Mouse (Mus musculus): ENCODE measurements around the gene Cs. TPM values are rescaled to one million over a fixed set of nuclear protein-coding genes. Genes with fewer than 3 reads are reported as not detected.

Gene Cs
- polyA plus RNA-seq, 1 experiment from 2014 or later, result 255 TPM

DNA sequence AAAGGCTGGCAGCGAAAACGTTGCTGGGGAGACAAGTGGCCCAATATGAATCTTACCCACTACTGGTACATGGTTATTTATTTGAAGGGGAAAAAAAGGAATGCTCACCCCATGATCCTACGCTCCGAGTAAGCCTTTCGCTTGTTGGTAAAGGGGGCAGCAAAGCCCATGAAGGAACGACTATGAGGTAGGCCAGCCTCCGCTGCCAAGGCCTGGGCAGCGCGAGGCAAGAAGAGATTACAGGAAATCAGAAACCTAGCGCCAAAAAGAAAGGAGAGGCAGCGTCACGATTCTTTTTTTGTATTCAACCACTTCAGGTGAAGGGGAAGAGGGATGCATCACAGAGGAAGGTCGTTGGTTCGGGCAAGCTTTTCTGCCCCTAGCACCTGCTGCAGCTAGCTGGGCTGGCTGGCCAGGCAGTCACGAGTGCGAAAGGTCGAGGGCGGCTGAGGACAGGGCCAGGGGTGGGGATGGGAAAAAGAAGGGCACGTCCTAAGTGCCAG, 30.4 kb downstream of the Cs start:
- WGBS, result 26% methylated on average over 19 of the region's 19 CpGs
- Histone ChIP-seq H3K27me3 (replicated peaks; ENCODE audit: control insufficient read depth, insufficient read depth, low read length) (no peaks in the 10 kb centered on the region), H3K4me3 (ENCODE audit: low read depth, low read length) (peak overlapping the region; percentile 70), H3K9me3 (ENCODE audit: control insufficient read depth, low read length) (no peaks in the 10 kb centered on the region), H3K4me2 (peak overlapping the region; percentile 97), H3K4me1 (replicated peaks; ENCODE audit: control insufficient read depth, insufficient read depth, low read length) (peaks cover 15% of the 10 kb centered on the region), H3K27ac (ENCODE audit: low read depth, low read length) (peak overlapping the region; percentile 67), H3K9ac (ENCODE audit: low read depth, low read length) (peak overlapping the region; percentile 67), H3K36me3 (ENCODE audit: control insufficient read depth, insufficient read depth, low read length) (peaks cover 8% of the 10 kb centered on the region)
- DNase-seq (ENCODE audit: low spot score) (no peak), ATAC-seq (replicated peaks; ENCODE audit: low FRiP score) (no peak; the same call in 1 of the 2 replicates)

DNA sequence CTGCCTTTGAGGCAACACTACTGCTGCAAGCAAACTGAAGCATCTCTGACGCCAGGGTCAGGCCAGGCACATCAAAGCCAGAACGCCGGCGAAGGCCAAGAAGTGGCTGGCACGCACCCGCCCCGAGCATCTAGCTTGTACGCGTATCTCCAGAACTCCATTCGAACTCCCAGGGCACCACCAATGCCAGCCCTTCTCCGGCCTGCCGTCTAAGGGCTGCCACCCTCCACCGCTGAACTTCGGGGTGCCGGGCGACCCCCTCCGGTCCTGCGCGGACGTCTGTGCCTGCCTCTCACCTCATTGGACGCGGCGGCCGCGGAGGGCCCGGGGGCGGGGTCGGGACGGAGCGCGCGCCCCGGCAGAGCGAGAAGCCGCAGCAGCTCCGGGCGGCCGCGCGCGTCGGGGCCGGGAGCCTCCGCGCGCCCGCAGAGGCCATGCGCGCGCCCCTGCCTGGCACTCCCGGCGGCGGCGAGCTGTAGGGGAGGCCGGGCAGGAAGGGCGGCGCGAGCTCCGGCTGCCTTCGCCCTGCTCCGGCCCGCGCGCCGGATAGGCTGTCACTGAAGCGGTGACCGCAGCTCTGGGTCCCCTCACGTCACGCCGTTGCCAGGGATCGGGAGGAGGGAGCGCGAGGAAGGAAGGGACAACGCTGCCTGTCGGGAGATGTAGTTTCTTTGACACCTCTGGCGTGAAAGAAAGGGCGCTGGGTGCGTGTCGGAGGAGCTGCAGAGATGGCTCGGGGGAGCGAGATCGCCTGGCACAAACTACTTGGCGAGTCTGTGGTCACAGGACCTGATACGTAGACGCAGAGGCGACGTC, 31.1 kb downstream of the Cs start, which contains the start of gene Coq10a:
TSS of gene Coq10a (minus strand) at position 596 of the 816 bp plus-strand sequence.
- Histone ChIP-seq H3K4me3 (ENCODE audit: low read depth, low read length) (peak within 1 kb of the TSS; percentile 70), H3K36me3 (ENCODE audit: control insufficient read depth, insufficient read depth, low read length) (peaks cover 2% of the 10 kb centered on the region), H3K9me3 (ENCODE audit: control insufficient read depth, low read length) (no peaks in the 10 kb centered on the region), H3K27ac (ENCODE audit: low read depth, low read length) (peak within 1 kb of the TSS; percentile 67), H3K27me3 (replicated peaks; ENCODE audit: control insufficient read depth, insufficient read depth, low read length) (no peaks in the 10 kb centered on the region), H3K9ac (ENCODE audit: low read depth, low read length) (peak within 1 kb of the TSS; percentile 67), H3K4me1 (replicated peaks; ENCODE audit: control insufficient read depth, insufficient read depth, low read length) (peaks cover 18% of the 10 kb centered on the region), H3K4me2 (peak within 1 kb of the TSS; percentile 97)
- DNase-seq (ENCODE audit: low spot score) (peak; percentile 89), ATAC-seq (replicated peaks; ENCODE audit: low FRiP score) (peak; percentile 89)
- under 1% methylated on average over 87 of the region's 87 CpGs for WGBS

DNA sequence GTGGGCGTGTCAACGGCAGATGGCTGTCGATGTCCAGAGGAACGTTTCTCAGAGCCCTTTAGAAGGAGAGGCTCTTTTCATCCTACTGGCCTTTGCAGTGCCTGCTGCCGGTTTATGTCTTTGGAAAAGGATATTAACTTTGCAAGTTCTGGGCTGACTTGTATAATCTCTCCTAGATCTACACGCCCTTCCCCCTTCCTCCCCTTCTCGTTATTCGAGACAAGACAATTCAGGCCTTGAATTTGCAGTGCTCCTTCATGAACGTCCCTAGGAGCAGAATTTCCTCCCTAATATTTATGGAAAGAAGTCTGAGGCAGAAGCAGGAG, 31.6 kb downstream of the Cs start:
- no peaks in the 10 kb centered on the region for H3K9me3 ChIP-seq (ENCODE audit: control insufficient read depth, low read length)
- H3K4me2 ChIP-seq, result peak overlapping the region; percentile 97
- ATAC-seq (replicated peaks; ENCODE audit: low FRiP score), result no peak
- H3K27me3 ChIP-seq (replicated peaks; ENCODE audit: control insufficient read depth, insufficient read depth, low read length), result no peaks in the 10 kb centered on the region
- no peaks in the 10 kb centered on the region for H3K36me3 ChIP-seq (ENCODE audit: control insufficient read depth, insufficient read depth, low read length)
- H3K4me3 ChIP-seq (ENCODE audit: low read depth, low read length), result peak overlapping the region; percentile 70
- WGBS, result 4% methylated on average over 9 of the region's 9 CpGs
- H3K27ac ChIP-seq (ENCODE audit: low read depth, low read length), result peak overlapping the region; percentile 67
- H3K9ac ChIP-seq (ENCODE audit: low read depth, low read length), result peak overlapping the region; percentile 67
- DNase-seq (ENCODE audit: low spot score), result no peak
- H3K4me1 ChIP-seq (replicated peaks; ENCODE audit: control insufficient read depth, insufficient read depth, low read length), result peaks cover 18% of the 10 kb centered on the region

DNA sequence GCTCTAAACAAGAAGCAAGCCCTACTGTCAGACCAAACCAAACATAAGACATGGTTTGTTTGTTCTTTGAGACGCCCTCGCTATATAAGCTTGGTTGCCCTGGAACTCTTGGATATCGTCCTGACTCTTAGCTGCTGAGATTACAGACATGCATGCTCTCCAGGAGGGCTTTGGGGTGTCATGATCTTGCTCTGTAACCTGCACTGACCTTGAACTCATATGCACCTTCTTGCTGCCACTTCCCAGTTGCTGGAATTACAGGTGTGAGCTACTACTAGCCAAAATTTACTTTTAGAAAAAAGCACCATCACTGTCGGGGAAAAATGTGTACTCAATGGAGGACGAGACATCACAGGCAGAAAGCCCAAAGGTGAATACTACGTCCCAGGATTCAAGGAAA, 32.1 kb downstream of the Cs start:
- H3K4me3 ChIP-seq (ENCODE audit: low read depth, low read length), result peak overlapping the region; percentile 70
- H3K4me2 ChIP-seq, result peak overlapping the region; percentile 97

DNA sequence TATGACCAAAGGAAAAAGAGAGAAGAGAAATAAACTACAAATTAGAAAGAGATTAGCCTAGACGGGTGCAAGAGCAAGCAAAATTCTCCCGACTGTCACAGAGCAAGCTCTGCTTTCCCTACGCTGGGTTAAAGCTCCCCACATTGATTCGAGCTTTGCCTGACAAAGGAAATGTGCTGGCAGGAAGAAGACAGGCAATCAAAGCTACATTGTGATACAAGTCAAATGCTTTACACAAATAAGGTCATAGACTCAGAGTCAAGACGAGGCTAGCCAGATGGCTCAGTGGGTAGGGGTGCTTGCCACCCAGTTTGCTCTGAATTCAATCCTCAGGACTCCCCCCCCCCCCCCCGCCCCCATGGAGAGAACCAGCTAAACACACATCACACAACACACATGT, 32.5 kb downstream of the Cs start:
- Histone ChIP-seq H3K9me3 (ENCODE audit: control insufficient read depth, low read length) (no peaks in the 10 kb centered on the region), H3K36me3 (ENCODE audit: control insufficient read depth, insufficient read depth, low read length) (no peaks in the 10 kb centered on the region), H3K4me3 (ENCODE audit: low read depth, low read length) (no peak overlapping the region; the same call in 1 of the 2 replicates), H3K9ac (ENCODE audit: low read depth, low read length) (no peak overlapping the region), H3K27me3 (replicated peaks; ENCODE audit: control insufficient read depth, insufficient read depth, low read length) (no peaks in the 10 kb centered on the region), H3K4me1 (replicated peaks; ENCODE audit: control insufficient read depth, insufficient read depth, low read length) (peaks cover 18% of the 10 kb centered on the region), H3K4me2 (no peak overlapping the region; the same call in 1 of the 2 replicates), H3K27ac (ENCODE audit: low read depth, low read length) (no peak overlapping the region)
- 63% methylated on average over 6 of the region's 6 CpGs for WGBS
- DNase-seq (ENCODE audit: low spot score) (no peak), ATAC-seq (replicated peaks; ENCODE audit: low FRiP score) (no peak)

More for the DNA sequence above, 32.1 kb downstream of the Cs start:
- H3K36me3 ChIP-seq (ENCODE audit: control insufficient read depth, insufficient read depth, low read length), result no peaks in the 10 kb centered on the region
- H3K27ac ChIP-seq (ENCODE audit: low read depth, low read length), result peak overlapping the region; percentile 67; the same call in 1 of the 2 replicates
- DNase-seq (ENCODE audit: low spot score), result no peak
- peak overlapping the region; percentile 67 for H3K9ac ChIP-seq (ENCODE audit: low read depth, low read length)
- no peak for ATAC-seq (replicated peaks; ENCODE audit: low FRiP score)
- H3K4me1 ChIP-seq (replicated peaks; ENCODE audit: control insufficient read depth, insufficient read depth, low read length), result peaks cover 18% of the 10 kb centered on the region
- H3K27me3 ChIP-seq (replicated peaks; ENCODE audit: control insufficient read depth, insufficient read depth, low read length), result no peaks in the 10 kb centered on the region
- WGBS, result 75% methylated on average over 6 of the region's 6 CpGs
- H3K9me3 ChIP-seq (ENCODE audit: control insufficient read depth, low read length), result no peaks in the 10 kb centered on the region

DNA sequence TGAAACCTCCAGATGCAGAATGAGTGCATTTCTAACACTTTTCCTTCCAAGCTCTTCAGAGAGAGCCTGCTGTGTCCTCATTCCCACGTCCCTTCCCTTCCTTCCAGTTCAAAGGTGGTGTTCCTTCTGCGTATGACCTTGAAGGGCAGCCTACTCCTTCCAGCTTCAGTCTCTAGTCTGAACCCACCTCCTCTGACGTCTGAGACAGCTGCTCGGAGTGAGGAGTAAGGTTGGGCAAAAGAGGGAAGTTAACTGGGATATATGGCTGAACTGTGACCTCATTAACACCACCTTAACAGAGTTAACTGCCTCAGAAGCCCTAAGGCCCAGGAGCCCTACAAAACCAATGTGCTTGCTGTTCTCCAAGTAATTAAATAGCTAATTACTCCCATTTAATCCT, 33.1 kb downstream of the Cs start:
- Histone ChIP-seq H3K9me3 (ENCODE audit: control insufficient read depth, low read length) (no peaks in the 10 kb centered on the region), H3K4me2 (no peak overlapping the region), H3K36me3 (ENCODE audit: control insufficient read depth, insufficient read depth, low read length) (no peaks in the 10 kb centered on the region), H3K4me3 (ENCODE audit: low read depth, low read length) (no peak overlapping the region), H3K4me1 (replicated peaks; ENCODE audit: control insufficient read depth, insufficient read depth, low read length) (peaks cover 18% of the 10 kb centered on the region), H3K27me3 (replicated peaks; ENCODE audit: control insufficient read depth, insufficient read depth, low read length) (no peaks in the 10 kb centered on the region), H3K27ac (ENCODE audit: low read depth, low read length) (no peak overlapping the region), H3K9ac (ENCODE audit: low read depth, low read length) (no peak overlapping the region)
- no peak for ATAC-seq (replicated peaks; ENCODE audit: low FRiP score)
- WGBS, result 60% methylated on average over 4 of the region's 4 CpGs
- no peak for DNase-seq (ENCODE audit: low spot score)

DNA sequence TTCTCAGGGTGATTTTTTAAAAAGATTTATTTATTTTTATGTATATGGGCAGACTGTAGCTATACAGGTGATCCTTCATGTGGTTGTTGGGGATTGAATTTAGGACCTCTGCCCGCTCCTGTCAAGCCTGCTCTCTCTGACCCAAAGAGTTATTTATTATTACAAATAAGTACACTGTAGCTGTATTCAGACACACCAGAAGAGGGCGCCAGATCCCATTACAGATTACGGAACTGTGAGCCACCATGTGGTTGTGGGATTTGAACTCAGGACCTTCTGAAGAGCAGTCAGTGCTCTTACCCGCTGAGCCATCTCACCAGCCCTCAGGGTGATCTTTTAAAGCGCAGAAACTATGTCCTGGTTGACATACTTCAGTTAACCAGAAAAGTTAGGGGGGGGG, 34.6 kb downstream of the Cs start:
- no peak for ATAC-seq (replicated peaks; ENCODE audit: low FRiP score)
- no peak overlapping the region for H3K4me3 ChIP-seq (ENCODE audit: low read depth, low read length)
- H3K9me3 ChIP-seq (ENCODE audit: control insufficient read depth, low read length), result no peaks in the 10 kb centered on the region
- H3K4me1 ChIP-seq (replicated peaks; ENCODE audit: control insufficient read depth, insufficient read depth, low read length), result peaks cover 22% of the 10 kb centered on the region
- no peaks in the 10 kb centered on the region for H3K36me3 ChIP-seq (ENCODE audit: control insufficient read depth, insufficient read depth, low read length)
- H3K9ac ChIP-seq (ENCODE audit: low read depth, low read length), result no peak overlapping the region
- H3K4me2 ChIP-seq, result no peak overlapping the region
- no peak overlapping the region for H3K27ac ChIP-seq (ENCODE audit: low read depth, low read length)
- H3K27me3 ChIP-seq (replicated peaks; ENCODE audit: control insufficient read depth, insufficient read depth, low read length), result no peaks in the 10 kb centered on the region
- WGBS, result 80% methylated on average over 5 of the region's 5 CpGs
- no peak for DNase-seq (ENCODE audit: low spot score)

DNA sequence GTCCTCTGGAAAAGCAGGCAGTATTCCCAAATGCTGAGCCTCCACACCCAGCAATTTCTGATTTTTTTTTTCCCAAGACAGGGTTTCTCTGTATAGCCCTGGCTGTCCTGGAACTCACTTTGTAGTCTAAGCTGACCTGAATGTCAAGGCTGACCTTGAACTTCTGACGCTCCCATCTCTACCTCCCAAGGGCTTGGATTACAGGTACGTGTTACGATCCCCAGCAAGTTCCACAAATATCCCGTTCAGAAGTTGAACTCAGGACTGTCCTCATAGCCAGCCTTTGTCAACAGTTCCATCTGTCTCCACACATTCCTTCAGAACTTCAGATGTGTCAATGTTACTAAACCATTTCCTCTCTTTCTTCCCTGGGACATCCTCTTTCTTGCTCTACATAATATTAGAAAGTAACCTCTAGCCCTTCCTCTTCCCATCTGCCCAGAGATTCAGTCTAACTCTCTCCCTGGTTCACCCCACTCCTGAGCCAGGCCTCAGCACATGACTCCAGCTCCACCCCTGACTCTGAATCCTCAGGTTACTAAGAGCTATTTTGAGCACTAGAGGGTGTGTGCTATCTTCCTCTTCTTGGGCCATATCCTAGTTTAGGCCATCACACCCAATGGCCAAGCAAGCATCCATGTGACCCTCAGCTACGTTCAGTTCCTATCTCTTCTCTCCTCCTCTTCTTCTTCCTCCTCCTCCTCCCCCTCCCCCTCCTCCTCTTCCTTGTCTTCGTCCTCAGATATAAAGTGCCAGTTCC, 35.6 kb downstream of the Cs start:
- 58% methylated on average over 6 of the region's 6 CpGs for WGBS
- Histone ChIP-seq H3K27me3 (replicated peaks; ENCODE audit: control insufficient read depth, insufficient read depth, low read length) (no peaks in the 10 kb centered on the region), H3K36me3 (ENCODE audit: control insufficient read depth, insufficient read depth, low read length) (no peaks in the 10 kb centered on the region), H3K9me3 (ENCODE audit: control insufficient read depth, low read length) (no peaks in the 10 kb centered on the region), H3K4me3 (ENCODE audit: low read depth, low read length) (no peak overlapping the region), H3K9ac (ENCODE audit: low read depth, low read length) (0 out of 2 replicates have a peak overlapping the region, but pooled peaks have one; percentile 34), H3K4me1 (replicated peaks; ENCODE audit: control insufficient read depth, insufficient read depth, low read length) (peaks cover 20% of the 10 kb centered on the region), H3K4me2 (no peak overlapping the region), H3K27ac (ENCODE audit: low read depth, low read length) (peak overlapping the region; percentile 39)
- ATAC-seq (replicated peaks; ENCODE audit: low FRiP score), result no peak
- DNase-seq (ENCODE audit: low spot score), result no peak

All from liver, embryonic 11.5 days (tissue).